Mouse (Mus musculus) fat pad, adult 2 months (tissue): Measurements from ENCODE around the gene Phlda3.

Source experiments
- DNase-seq: peaks from one replicate; pipeline ENCODE4 v3.0.0-alpha.2; 2011; ENCODE audit warnings: low read depth, low spot score; ENCODE audit errors: extremely low read depth

Gene Phlda3

GRCm38 (mm10) chr1:135792143-135792939 lies 26.4 kb downstream of the Phlda3 start:
- DNase-seq = no peak

- no peak for DNase-seq
These were observed 27.7 kb downstream of the Phlda3 start for GRCm38 (mm10) chr1:135793370-135794215.

GRCm38 (mm10) chr1:135794216-135795134 lies 28.6 kb downstream of the Phlda3 start:
- DNase-seq = no peak

- no peak for DNase-seq
These were observed 32.6 kb downstream of the Phlda3 start for GRCm38 (mm10) chr1:135798492-135798891.

- DNase-seq = no peak
These were observed 33.2 kb downstream of the Phlda3 start for GRCm38 (mm10) chr1:135799109-135799627.

GRCm38 (mm10) chr1:135800192-135800950 lies 34.5 kb downstream of the Phlda3 start:
- DNase-seq = no peak

- no peak for DNase-seq
These were observed 41.6 kb downstream of the Phlda3 start for GRCm38 (mm10) chr1:135807546-135807945.

- DNase-seq = no peak
These were observed 44.3 kb downstream of the Phlda3 start for GRCm38 (mm10) chr1:135810180-135810579.

- DNase-seq = no peak
These were observed 45.2 kb downstream of the Phlda3 start for GRCm38 (mm10) chr1:135811016-135811646.

- no peak for DNase-seq
These were observed 46.3 kb downstream of the Phlda3 start for GRCm38 (mm10) chr1:135812205-135812604.

GRCm38 (mm10) chr1:135812618-135813017 lies 46.7 kb downstream of the Phlda3 start:
- no peak for DNase-seq

GRCm38 (mm10) chr1:135813071-135813470 lies 47.2 kb downstream of the Phlda3 start:
- no peak for DNase-seq

GRCm38 (mm10) chr1:135813687-135814395 lies 47.9 kb downstream of the Phlda3 start:
- no peak for DNase-seq

GRCm38 (mm10) chr1:135814531-135814930 lies 48.6 kb downstream of the Phlda3 start:
- no peak for DNase-seq

- no peak for DNase-seq
These were observed 51.7 kb downstream of the Phlda3 start for GRCm38 (mm10) chr1:135817595-135817994.

GRCm38 (mm10) chr1:135818481-135819086 lies 52.7 kb downstream of the Phlda3 start, which contains the start of gene Lad1:
Gene Lad1, plus strand, starts transcription at chr1:135818598.
- DNase-seq = no peak
